Mouse (Mus musculus): ENCODE data around the gene 2010005H15Rik. TPM values are rescaled to one million over a fixed set of nuclear protein-coding genes. Genes with fewer than 3 reads are reported as not detected.
A peak's percentile ranks its signal among the peaks of the same experiment; 100 is the strongest.
"Not testable (repeated sequence)": the region's sequence is repeated elsewhere in the genome, so short reads cannot be mapped to it uniquely, and the experiment has no call there.

2010005H15Rik gene
- not detected for total RNA-seq (2021)

- intact Hi-C loops (cut with DNase I); DNase-seq: not testable (repeated sequence)
Observed at GRCm38 (mm10) chr16:36221168-36221567, at the start of gene 2010005H15Rik. Gene 2010005H15Rik (plus strand): TSS chr16:36221468.

- DNase-seq: no peak
- intact Hi-C loops (cut with DNase I): no loop called here
Observed at GRCm38 (mm10) chr16:36176108-36176507, 45.2 kb upstream of the 2010005H15Rik start.

- DNase-seq: no peak
- intact Hi-C loops (cut with DNase I): no loop called here
Observed at GRCm38 (mm10) chr16:36179910-36180309, 41.4 kb upstream of the 2010005H15Rik start.

GRCm38 (mm10) chr16:36183912-36184311 is 37.4 kb upstream of the 2010005H15Rik start, which contains the start of gene Gm5483:
Gene Gm5483 (plus strand): TSS chr16:36184212.
- intact Hi-C loops (cut with DNase I); DNase-seq: not testable (repeated sequence)

- intact Hi-C loops (cut with DNase I): no loop called here
- no peak for DNase-seq
Observed at GRCm38 (mm10) chr16:36199226-36199625, 22.0 kb upstream of the 2010005H15Rik start.

GRCm38 (mm10) chr16:36203846-36204245 is 17.4 kb upstream of the 2010005H15Rik start:
- DNase-seq: peak; percentile 2
- intact Hi-C loops (cut with DNase I): no loop called here

- DNase-seq; intact Hi-C loops (cut with DNase I): not testable (repeated sequence)
Observed at GRCm38 (mm10) chr16:36205684-36206083, 15.6 kb upstream of the 2010005H15Rik start.

- no peak for DNase-seq
- intact Hi-C loops (cut with DNase I): no loop called here
Observed at GRCm38 (mm10) chr16:36209967-36210453, 11.3 kb upstream of the 2010005H15Rik start, which contains the start of gene Gm5416. Gene Gm5416 (plus strand): TSS chr16:36210403.

- DNase-seq; intact Hi-C loops (cut with DNase I): not testable (repeated sequence)
Observed at GRCm38 (mm10) chr16:36260585-36260984, 39.3 kb downstream of the 2010005H15Rik start.

- intact Hi-C loops (cut with DNase I); DNase-seq: not testable (repeated sequence)
Observed at GRCm38 (mm10) chr16:36276796-36277195, 55.5 kb downstream of the 2010005H15Rik start, which contains the start of gene Stfa1. Gene Stfa1 (plus strand): TSS chr16:36276951.

- intact Hi-C loops (cut with DNase I): no loop called here
- no peak for DNase-seq
Observed at GRCm38 (mm10) chr16:36289140-36289539, 67.9 kb downstream of the 2010005H15Rik start.

Other genes starting within 250 kb of the 2010005H15Rik start
- gene Kpna1, start 242.7 kb upstream of the 2010005H15Rik start, total RNA-seq (2021): 10 to 100 TPM; 92.1 to 96.8 TPM
- gene Wdr5b, start 180.3 kb upstream of the 2010005H15Rik start, total RNA-seq (2021): 1 to 10 TPM; 6.8 to 7.0 TPM
- 10 to 100 TPM; 55.9 to 61.0 TPM for gene Fam162a, start 149.9 kb upstream of the 2010005H15Rik start, total RNA-seq (2021)
- gene Ccdc58, start 149.8 kb upstream of the 2010005H15Rik start, total RNA-seq (2021): 10 to 100 TPM; 19.0 to 21.1 TPM
- not detected for gene Csta1, start 90.2 kb upstream of the 2010005H15Rik start, total RNA-seq (2021)
- not detected for gene Stfa2l1, start 64.7 kb upstream of the 2010005H15Rik start, total RNA-seq (2021)
- gene Gm5483, start 37.3 kb upstream of the 2010005H15Rik start, total RNA-seq (2021): under 1 TPM in 1 of 2 experiments, not detected in 1; 0.26 TPM
- gene Gm5416, start 11.1 kb upstream of the 2010005H15Rik start, total RNA-seq (2021): not detected
- gene Stfa1, start 55.5 kb downstream of the 2010005H15Rik start, total RNA-seq (2021): not detected
- gene BC117090, start 112.9 kb downstream of the 2010005H15Rik start, total RNA-seq (2021): not detected
- gene BC100530, start 146.3 kb downstream of the 2010005H15Rik start, total RNA-seq (2021): not detected
- not detected for gene Stfa2, start 187.0 kb downstream of the 2010005H15Rik start, total RNA-seq (2021)
- gene Stfa3, start 233.9 kb downstream of the 2010005H15Rik start, total RNA-seq (2021): not detected

All from left cerebral cortex, postnatal 4 days (tissue).